Mouse (Mus musculus) intestine, postnatal 0 days (tissue): Measurements from ENCODE around the gene Fam186a. TPM values are rescaled to one million over a fixed set of nuclear protein-coding genes. Genes with fewer than 3 reads are reported as not detected.

Source experiments
- ATAC-seq: fragments of 200-750 bp; cut with Nextera tagmentation; 2 replicates; pipeline ENCODE4 v1.8.0; 2017; ENCODE audit warnings: mild to moderate bottlenecking, moderate TSS enrichment, moderate library complexity
- H3K27ac ChIP-seq: fragments of 300-500 bp; sonication (generic); 2 replicates; pipeline ENCODE4 v1.5.1; 2014; ENCODE audit warnings: mild to moderate bottlenecking, low read depth, low read length, moderate library complexity
- H3K27me3 ChIP-seq: fragments of 300-500 bp; sonication (generic); replicated peaks from 2 replicates; pipeline ENCODE4 v1.6.1; 2014; ENCODE audit warnings: low read length, mixed read lengths; ENCODE audit not compliant: control insufficient read depth, insufficient read depth
- H3K36me3 ChIP-seq: fragments of 300-500 bp; sonication (generic); 2 replicates; pipeline ENCODE4 v1.6.1; 2014; ENCODE audit warnings: mild to moderate bottlenecking, moderate library complexity; ENCODE audit not compliant: control insufficient read depth, insufficient read depth
- H3K4me1 ChIP-seq: fragments of 300-500 bp; sonication (generic); replicated peaks from 2 replicates; pipeline ENCODE4 v1.6.1; 2014; ENCODE audit warnings: antibody characterized with exemption, low read length, mixed read lengths; ENCODE audit not compliant: control insufficient read depth, insufficient read depth
- H3K4me2 ChIP-seq: fragments of 300-500 bp; sonication (generic); replicated peaks from 2 replicates; pipeline ENCODE4 v1.6.1; 2014; ENCODE audit warnings: low read depth, mild to moderate bottlenecking, moderate library complexity
- H3K4me3 ChIP-seq: fragments of 300-500 bp; sonication (generic); 2 replicates; pipeline ENCODE4 v1.5.1; 2014; ENCODE audit warnings: low read depth, low read length
- H3K9ac ChIP-seq: fragments of 300-500 bp; sonication (generic); 2 replicates; pipeline ENCODE4 v1.6.1; 2014; ENCODE audit warnings: mild to moderate bottlenecking, low read depth, low read length
- H3K9me3 ChIP-seq: fragments of 300-500 bp; sonication (generic); 2 replicates; pipeline ENCODE4 v1.6.1; 2016; ENCODE audit warnings: mixed run types; ENCODE audit not compliant: control insufficient read depth
- CTCF ChIP-seq: sonication (generic); IDR thresholded peaks from 2 replicates; pipeline ENCODE4 v1.5.1; 2016; ENCODE audit warnings: low read depth, mild to moderate bottlenecking, control low read depth, antibody characterized with exemption, moderate library complexity
- WGBS: fragments of 180-500 bp; shearing (Covaris S2); extraction: QIAGEN DNeasy Blood & Tissue Kit; methylation state at CpG from one replicate; pipeline ENCODE4 v1.1.7; 2014; 5-methylcytosine and 5-hydroxymethylcytosine counted together
- polyA plus RNA-seq: library from polyadenylated mRNA; unstranded; fragments of >200 nt; fragmentation: Nextera tagmentation; extraction: Ambion mirVana; gene quantifications from 2 replicates; pipeline ENCODE4 v1.2.1, GENCODE M21; 2015

Gene Fam186a
- polyA plus RNA-seq, 1 experiment from 2014 or later: not detected

- ATAC-seq: no peak; the same call in 1 of the 2 replicates
- Histone ChIP-seq H3K36me3 (no peaks in the 10 kb centered on the region), H3K4me2 (no peak overlapping the region), H3K4me3 (no peak overlapping the region), H3K9ac (no peak overlapping the region), H3K27ac (no peak overlapping the region), H3K4me1 (peaks cover 6% of the 10 kb centered on the region; the same call in 1 of the 2 replicates), H3K27me3 (no peaks in the 10 kb centered on the region), H3K9me3 (no peaks in the 10 kb centered on the region)
- WGBS: 71% methylated on average over 12 of the region's 12 CpGs
- no peak for TF ChIP-seq CTCF
These were observed 82.8 kb downstream of the Fam186a start for GRCm38 (mm10) chr15:99884038-99884437.

GRCm38 (mm10) chr15:99878541-99878940, 88.3 kb downstream of the Fam186a start:
- Histone ChIP-seq H3K4me1 (no peaks in the 10 kb centered on the region), H3K4me3 (no peak overlapping the region), H3K36me3 (no peaks in the 10 kb centered on the region), H3K9ac (no peak overlapping the region), H3K27me3 (no peaks in the 10 kb centered on the region), H3K4me2 (no peak overlapping the region), H3K9me3 (no peaks in the 10 kb centered on the region), H3K27ac (no peak overlapping the region)
- TF ChIP-seq CTCF: no peak
- 76% methylated on average over 5 of the region's 5 CpGs for WGBS
- no peak for ATAC-seq

- Histone ChIP-seq H3K27ac (peak within 1 kb of the TSS; percentile 89), H3K4me3 (peak within 1 kb of the TSS; percentile 66), H3K36me3 (no peaks in the 10 kb centered on the region), H3K9me3 (no peaks in the 10 kb centered on the region), H3K27me3 (no peaks in the 10 kb centered on the region), H3K4me2 (peak within 1 kb of the TSS; percentile 81), H3K4me1 (0 out of 2 replicates have a peak, but pooled peaks cover 3% of the 10 kb centered on the region), H3K9ac (peak within 1 kb of the TSS; percentile 66)
- no peak for TF ChIP-seq CTCF
- under 1% methylated on average over 38 of the region's 38 CpGs for WGBS
- peak; percentile 96 for ATAC-seq
These were observed 91.5 kb downstream of the Fam186a start, which contains the start of gene Lima1 for GRCm38 (mm10) chr15:99875334-99875869. Gene Lima1, minus strand, starts transcription at chr15:99875456.

- peak overlapping the region; percentile 81 for H3K4me2 ChIP-seq
- H3K9ac ChIP-seq: peak overlapping the region; percentile 66
- H3K27me3 ChIP-seq: no peaks in the 10 kb centered on the region
- no peaks in the 10 kb centered on the region for H3K9me3 ChIP-seq
- 2% methylated on average over 30 of the region's 30 CpGs for WGBS
- H3K4me3 ChIP-seq: peak overlapping the region; percentile 66
- no peaks in the 10 kb centered on the region for H3K36me3 ChIP-seq
- 0 out of 2 replicates have a peak, but pooled peaks cover 3% of the 10 kb centered on the region for H3K4me1 ChIP-seq
- ATAC-seq: peak; percentile 27
- no peak for TF ChIP-seq CTCF
- peak overlapping the region; percentile 89 for H3K27ac ChIP-seq
These were observed 92.1 kb downstream of the Fam186a start for GRCm38 (mm10) chr15:99874612-99875333.

GRCm38 (mm10) chr15:99872543-99872942, 94.3 kb downstream of the Fam186a start:
- H3K4me2 ChIP-seq: peak overlapping the region; percentile 54
- H3K4me1 ChIP-seq: 0 out of 2 replicates have a peak, but pooled peaks cover 3% of the 10 kb centered on the region
- no peak for TF ChIP-seq CTCF
- H3K4me3 ChIP-seq: peak overlapping the region; percentile 20
- H3K27ac ChIP-seq: no peak overlapping the region
- no peaks in the 10 kb centered on the region for H3K27me3 ChIP-seq
- 73% methylated on average over 3 of the region's 3 CpGs for WGBS
- no peaks in the 10 kb centered on the region for H3K9me3 ChIP-seq
- ATAC-seq: no peak
- no peaks in the 10 kb centered on the region for H3K36me3 ChIP-seq
- H3K9ac ChIP-seq: no peak overlapping the region

Other genes with a start within 250 kb of the Fam186a start
- gene Gpd1, start 249.5 kb downstream of the Fam186a start, polyA plus RNA-seq: 124 and 136 TPM in 2 replicates
- 298 and 301 TPM in 2 replicates for gene Cox14, start 241.4 kb downstream of the Fam186a start, polyA plus RNA-seq
- gene Cers5, start 194.2 kb downstream of the Fam186a start, polyA plus RNA-seq: 18.7 and 19.2 TPM in 2 replicates
- gene Lima1, start 91.6 kb downstream of the Fam186a start, polyA plus RNA-seq: 64.3 and 78.9 TPM in 2 replicates
- 29.7 and 32.5 TPM in 2 replicates for gene Larp4, start 3.0 kb upstream of the Fam186a start, polyA plus RNA-seq
- 4.9 and 5.0 TPM in 2 replicates for gene Dip2b, start 71.6 kb upstream of the Fam186a start, polyA plus RNA-seq